Mouse (Mus musculus): ENCODE measurements around the gene Pm20d2. TPM values are rescaled to one million over a fixed set of nuclear protein-coding genes. Genes with fewer than 3 reads are reported as not detected.

The Pm20d2 gene
- under 1 TPM in 1 of 2 experiments, not detected in 1; 0.21 TPM for polyA plus RNA-seq (2017; shearing (Covaris generic))

GRCm38 (mm10) chr4:33189735-33190036, at the start of gene Pm20d2:
Pm20d2 (minus strand) TSS chr4:33189737.

GRCm38 (mm10) chr4:33208881-33209841, 19.6 kb upstream of the Pm20d2 start, which contains the start of gene Srsf12:
Srsf12 (plus strand) TSS chr4:33208991.

GRCm38 (mm10) chr4:33132221-33132620, 57.3 kb downstream of the Pm20d2 start, which contains the start of gene Gabrr1:
Gabrr1 (plus strand) TSS chr4:33132521.

Other genes with a start within 250 kb of the Pm20d2 start
- gene Ankrd6, start 238.9 kb downstream of the Pm20d2 start, polyA plus RNA-seq (2017; shearing (Covaris generic)) = 1 to 10 TPM; 1.9 to 5.3 TPM
- 1 to 10 TPM; 6.2 to 9.6 TPM for gene Rragd, start 206.7 kb downstream of the Pm20d2 start, polyA plus RNA-seq (2017; shearing (Covaris generic))
- 100 to 1,000 TPM in 1 of 2 experiments, 10 to 100 TPM in 1; 92.8 to 121 TPM for gene Ube2j1, start 158.3 kb downstream of the Pm20d2 start, polyA plus RNA-seq (2017; shearing (Covaris generic))
- 10 to 100 TPM; 11.8 to 57.3 TPM for gene Gabrr2, start 126.7 kb downstream of the Pm20d2 start, polyA plus RNA-seq (2017; shearing (Covaris generic))
- not detected for gene Gabrr1, start 57.2 kb downstream of the Pm20d2 start, polyA plus RNA-seq (2017; shearing (Covaris generic))
- gene Srsf12, start 19.3 kb upstream of the Pm20d2 start, polyA plus RNA-seq (2017; shearing (Covaris generic)) = 1 to 10 TPM; 2.4 to 6.9 TPM
- gene Pnrc1, start 100.4 kb upstream of the Pm20d2 start, polyA plus RNA-seq (2017; shearing (Covaris generic)) = 100 to 1,000 TPM; 440 to 474 TPM
- 10 to 100 TPM; 54.5 to 55.2 TPM for gene Rngtt, start 120.6 kb upstream of the Pm20d2 start, polyA plus RNA-seq (2017; shearing (Covaris generic))

Data from activated CD4-positive, CD25-positive, alpha-beta regulatory T cell (primary cell).